Mouse (Mus musculus) heart, adult 9 months (tissue): ENCODE results near the gene Ice2.
A peak's percentile ranks its signal among the peaks of the same experiment; 100 is the strongest.

ENCODE experiments used
- DNase-seq, 2 experiments: peaks; one replicate each; pipeline ENCODE4 v3.0.0; 2022; ENCODE audit warnings: low spot score in 2 of 2

The Ice2 gene

DNA sequence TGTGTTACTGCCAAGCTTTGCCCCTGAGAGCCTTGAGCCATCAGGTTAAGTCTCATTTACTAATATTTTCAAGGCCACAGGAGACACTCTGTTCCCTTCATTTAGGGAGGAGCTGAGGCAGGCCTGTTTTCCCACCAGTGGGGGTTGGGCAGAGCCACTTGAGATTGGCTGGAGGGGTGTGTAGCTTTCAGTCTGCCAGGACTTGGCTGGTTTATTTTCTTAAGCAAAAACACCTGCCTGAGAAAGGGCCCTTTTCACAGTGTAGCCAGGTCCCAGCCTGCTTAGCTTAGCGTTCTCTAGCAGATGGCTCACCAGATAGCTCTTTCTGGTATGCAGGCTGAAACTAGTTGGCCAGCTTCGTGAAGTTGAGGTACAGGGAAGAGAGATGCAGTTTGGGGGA lies 61.3 kb downstream of the Ice2 start:
- peak in 1 of 2 experiments; percentile 39 for DNase-seq

DNA sequence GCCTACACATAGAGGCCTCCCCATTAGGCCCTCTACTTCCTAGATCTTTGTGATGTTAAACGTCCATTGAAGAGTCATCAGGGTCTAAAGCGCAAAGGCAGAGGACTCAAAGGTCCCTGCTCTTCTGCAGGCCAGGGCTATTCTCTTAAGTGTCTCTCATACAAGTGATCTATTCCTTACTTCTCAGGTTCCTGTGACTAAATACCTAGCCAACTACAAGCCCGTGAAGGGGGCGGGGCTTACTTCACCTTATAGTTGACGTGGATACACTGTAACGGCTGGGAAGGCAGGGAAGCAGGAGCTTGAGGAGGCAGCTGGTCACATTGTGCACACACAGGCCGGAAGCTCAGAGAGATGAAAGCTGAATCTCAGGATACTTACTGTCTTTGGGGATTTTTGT lies 62.2 kb downstream of the Ice2 start:
- DNase-seq: no peak

DNA sequence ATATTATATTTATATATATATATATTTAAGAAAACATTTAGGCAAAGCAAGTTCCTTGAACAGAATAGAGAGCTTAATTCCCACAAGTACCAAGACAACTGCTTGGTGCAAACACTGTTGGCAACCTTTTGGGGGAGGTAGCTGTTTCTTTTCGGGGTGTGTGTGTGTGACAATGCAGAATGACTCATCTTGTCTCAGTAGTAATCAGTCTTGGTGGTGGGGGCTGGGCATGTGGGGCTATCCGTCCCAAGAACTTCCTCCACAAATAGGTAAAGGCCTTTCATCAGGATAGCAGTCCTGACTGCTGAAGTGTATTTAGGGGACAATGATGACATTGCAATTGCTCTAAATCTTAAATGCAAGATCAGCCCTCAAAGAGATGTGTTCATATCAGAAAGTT lies 65.3 kb downstream of the Ice2 start:
- no peak for DNase-seq

DNA sequence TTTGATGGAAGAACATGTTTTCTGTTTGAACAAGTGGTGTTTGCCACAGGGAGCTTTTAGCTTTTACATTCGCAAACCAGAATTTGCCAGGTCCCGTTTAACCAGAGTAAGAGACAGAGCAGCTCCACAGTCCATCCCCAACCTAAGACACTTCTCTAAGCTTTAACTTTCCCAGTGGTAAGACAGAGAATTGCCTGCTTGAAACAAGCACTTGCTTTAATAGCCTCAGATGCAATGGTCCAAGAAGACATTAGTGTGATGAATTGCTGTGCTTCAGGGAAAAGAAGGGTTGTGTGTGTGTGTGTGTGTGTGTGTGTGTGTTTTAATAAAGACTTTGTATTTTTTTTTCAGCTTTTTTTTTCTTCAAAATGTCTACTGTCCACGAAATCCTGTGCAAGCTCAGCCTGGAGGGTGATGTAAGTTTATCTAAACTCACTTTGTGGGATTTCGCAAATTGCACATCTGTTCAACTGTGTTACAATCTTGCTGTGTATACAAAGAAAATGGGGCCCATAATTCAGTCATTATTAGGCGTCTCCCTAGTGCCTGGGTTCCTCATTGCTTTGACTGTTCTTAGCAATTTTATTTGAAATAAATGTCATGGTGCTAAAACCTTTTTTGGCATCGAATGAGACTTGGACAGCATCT lies 66.5 kb downstream of the Ice2 start:
- peak in 1 of 2 experiments; percentile 13 for DNase-seq

DNA sequence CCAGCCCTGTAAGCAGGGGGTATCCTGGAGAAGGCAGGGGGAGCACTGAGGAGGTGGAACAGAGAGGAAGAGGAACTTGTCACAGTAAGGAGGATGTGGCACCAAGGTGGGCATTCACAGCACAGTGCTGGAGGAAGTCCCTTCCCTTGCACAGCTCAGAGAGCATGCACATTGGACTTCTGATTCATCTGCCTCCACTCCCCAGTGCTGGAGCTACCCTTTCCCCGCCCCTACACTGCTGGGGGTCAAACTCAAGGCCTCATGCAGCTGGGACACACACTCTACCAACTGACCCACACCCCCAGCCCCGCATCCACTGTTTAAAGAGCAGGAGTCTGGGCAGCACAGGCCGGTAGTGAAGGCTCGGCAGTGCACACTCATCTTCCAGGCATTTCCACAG lies 68.4 kb downstream of the Ice2 start:
- no peak for DNase-seq

DNA sequence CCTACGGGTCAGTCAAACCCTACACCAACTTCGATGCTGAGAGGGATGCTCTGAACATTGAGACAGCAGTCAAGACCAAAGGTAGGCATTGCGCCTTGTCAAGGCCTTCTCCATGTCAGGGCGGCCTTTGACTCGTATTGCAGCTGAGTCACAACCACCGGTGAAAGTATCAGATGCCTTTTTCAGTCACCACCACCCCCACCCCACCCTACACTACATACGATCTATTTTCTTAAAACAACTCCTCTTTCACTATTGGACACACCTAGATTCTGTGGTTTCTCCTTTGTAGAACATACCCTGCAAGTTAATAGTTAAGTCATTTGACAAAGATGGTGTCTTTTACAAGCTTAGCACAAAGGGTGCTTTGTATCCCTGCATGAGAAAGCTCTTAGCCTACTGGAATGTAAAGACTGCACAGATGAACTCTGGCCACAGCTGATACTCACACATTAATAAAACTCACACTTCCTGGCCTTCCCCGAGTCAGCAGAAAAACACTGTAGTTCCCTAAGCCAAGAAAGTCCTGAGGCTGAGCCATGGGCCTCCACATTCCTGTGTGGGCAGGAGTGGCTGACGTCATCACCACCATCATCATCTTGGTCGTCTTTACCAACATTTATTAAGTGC lies 69.7 kb downstream of the Ice2 start:
- DNase-seq: no peak

DNA sequence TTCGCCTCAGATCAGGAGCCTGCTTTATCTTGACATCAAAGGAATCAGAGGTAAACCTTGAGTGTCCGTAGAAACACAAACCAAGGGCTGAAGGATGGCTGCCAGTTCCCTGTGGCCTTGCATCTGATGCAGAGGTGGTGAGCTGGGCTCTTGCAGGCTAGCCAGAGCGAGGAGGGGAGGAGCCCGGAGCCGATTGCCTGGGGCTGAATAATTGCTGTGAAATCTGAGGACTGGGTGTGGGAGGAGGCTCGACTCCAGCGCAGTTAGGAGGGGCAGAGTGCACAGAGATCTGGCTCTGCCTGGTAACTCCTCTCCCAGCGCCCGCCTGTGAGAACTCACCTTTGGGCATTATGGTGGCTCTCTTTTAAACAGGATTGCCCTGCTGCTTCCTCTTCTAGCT lies 71.3 kb downstream of the Ice2 start:
- peak in 1 of 2 experiments; percentile 29 for DNase-seq

DNA sequence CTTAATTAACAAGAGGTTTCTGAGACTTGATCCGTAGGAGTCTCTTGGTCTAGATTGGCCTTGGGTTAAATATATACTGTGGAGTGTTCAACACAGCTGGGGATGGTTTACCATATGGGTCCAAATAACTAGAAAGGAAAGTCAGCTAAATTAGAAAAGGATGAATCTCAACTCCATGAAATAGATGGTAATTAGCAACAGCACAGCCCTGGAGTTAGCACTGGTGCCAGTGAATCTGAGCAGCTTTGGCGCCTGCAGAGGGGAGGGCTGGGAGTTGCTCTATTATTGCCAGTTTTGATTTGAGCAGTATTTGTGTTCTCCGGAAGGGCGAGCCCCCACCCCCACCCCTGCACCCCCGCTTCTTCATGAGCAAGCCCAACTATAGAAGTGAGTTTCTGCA lies 72.7 kb downstream of the Ice2 start:
- peak in 1 of 2 experiments; percentile 11 for DNase-seq

DNA sequence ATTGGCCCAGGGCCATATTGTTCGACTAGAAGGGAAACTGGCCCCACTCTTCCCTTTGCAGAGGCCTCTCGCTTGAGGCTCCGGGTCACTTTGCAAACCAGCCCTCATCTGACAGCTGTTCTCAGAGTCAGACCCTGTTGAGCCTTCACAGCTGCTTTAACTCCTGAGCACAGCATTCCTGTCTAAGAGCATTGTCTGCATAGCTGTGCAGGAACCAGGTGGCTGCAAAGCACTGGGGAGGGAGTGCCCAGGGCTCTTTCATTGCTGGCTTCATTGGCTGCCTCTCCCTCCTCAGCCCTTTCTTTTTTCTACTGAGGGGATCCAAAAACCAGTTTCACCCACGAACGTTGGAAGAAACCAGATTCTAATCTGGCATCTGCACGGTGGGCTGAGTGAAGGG lies 73.2 kb downstream of the Ice2 start:
- peak in 1 of 2 experiments; percentile 27 for DNase-seq

DNA sequence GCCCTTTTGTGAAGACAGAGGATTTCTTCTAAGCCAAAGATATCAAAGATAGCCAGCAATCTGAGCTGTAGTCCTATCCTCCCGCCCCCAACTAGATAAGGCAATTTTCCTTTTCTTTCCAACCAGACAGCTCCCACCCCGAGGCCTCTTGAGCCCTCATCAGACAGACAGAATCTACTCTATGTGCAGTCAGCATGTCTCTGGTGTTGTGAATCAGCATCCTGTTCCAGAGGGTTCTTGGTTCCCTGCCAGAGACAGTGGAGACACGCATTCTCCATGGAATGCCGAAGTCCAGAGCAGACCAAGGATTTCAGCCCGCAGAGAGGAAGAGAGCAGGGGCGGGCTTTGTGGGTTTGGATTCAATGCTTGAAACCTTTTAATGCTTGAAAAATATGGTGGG lies 75.0 kb downstream of the Ice2 start:
- DNase-seq: peak; percentile 82 to 86

DNA sequence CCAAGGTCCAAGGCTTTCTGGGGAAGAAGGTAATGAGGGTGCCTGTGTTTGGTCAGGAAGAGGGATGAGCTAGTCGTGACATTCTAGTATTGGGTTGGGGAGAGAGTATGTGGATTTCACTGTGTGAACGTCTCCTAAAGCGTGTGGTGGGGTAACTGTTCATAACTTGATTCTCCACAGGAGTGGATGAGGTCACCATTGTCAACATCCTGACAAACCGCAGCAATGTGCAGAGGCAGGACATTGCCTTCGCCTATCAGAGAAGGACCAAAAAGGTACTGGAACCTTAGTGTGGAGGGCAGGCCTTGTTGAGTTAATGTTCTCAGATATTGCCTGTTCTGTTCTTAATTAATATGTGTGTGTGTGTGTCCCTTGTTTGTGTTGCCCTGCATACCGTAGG lies 78.2 kb downstream of the Ice2 start:
- no peak for DNase-seq

DNA sequence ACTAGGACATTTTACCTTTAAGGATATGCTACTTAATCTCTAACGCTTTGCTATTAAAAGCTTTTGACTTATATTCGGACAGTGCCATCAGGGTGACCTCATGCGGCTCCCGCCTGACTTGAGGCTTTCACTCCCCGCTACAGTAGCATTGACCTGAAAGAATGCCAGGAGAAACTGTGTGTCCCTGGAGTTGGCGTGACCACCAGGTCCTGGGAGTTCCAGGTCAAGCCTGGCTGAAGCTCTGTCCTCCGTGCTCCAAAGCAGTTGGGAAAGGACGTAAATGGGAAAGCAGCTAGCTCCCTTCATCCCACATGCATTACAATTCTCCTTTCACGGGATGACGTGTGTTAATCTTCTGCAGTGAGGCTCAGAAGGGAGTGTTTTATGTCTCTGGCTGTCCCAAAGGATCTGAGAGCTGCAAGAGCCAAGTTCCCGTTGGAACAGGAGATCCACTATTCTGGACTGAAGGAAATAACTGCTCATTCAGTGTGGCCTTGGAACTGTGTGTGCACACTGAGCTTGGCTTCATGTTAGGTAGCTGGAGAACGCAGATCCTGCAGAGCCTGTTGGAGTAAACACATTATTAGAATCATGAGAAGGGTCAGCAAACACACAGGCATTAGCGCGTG lies 79.6 kb downstream of the Ice2 start:
- peak; percentile 69 to 82 for DNase-seq

DNA sequence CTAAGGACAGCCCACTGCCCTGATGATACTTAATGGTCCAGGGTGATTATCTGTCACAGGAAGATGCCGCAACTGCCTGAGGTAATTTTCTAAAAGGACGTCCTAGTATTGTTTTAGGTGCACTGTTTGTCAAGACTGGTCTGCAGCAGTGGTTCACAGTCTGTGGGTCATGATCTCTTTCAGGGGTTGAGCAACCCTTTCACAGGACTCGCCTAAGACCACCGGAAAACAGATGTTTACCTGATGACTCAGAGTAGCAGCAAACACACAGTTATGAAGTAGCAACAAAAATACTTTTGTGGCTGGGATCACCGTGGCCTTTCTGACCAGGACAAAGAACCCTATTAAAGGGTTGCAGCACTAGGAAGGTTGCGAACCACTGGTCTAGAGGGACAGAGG lies 80.1 kb downstream of the Ice2 start:
- DNase-seq: no peak

DNA sequence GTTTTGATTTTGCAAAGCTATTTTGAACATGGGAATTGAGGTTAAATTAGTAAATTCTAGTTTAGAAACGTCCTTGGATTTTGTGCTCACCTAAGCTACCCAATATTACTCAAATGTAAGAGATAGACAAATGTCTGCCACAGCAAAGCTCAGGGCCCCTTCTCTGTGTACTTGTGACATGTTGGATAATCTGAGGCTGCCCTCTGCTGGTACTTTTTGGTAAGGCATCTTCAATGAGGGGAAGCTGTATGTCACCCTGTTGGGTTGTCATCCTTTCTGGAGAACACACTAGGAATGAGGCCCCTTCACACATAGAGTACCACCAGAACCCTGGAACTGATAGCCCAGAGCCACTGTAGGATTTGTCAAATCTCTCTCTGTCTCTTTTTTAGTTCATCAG lies 82.6 kb downstream of the Ice2 start:
- DNase-seq: peak; percentile 60 to 86
